Mouse (Mus musculus) neural tube, embryonic 12.5 days (tissue): Measurements from ENCODE around the gene Cdh22. TPM values are rescaled to one million over a fixed set of nuclear protein-coding genes. Genes with fewer than 3 reads are reported as not detected.

Source experiments
- ATAC-seq: fragments of 200-750 bp; cut with Nextera tagmentation; 2 replicates; pipeline ENCODE4 v1.8.0; 2017; ENCODE audit warnings: low read depth, mild to moderate bottlenecking, moderate TSS enrichment, moderate library complexity; ENCODE audit not compliant: low FRiP score
- H3K27ac ChIP-seq: fragments of 300-500 bp; sonication (generic); 2 replicates; pipeline ENCODE4 v1.5.1; 2016
- H3K27me3 ChIP-seq: fragments of 300-500 bp; sonication (generic); replicated peaks from 2 replicates; pipeline ENCODE4 v1.6.1; 2016; ENCODE audit warnings: mild to moderate bottlenecking
- H3K36me3 ChIP-seq: fragments of 300-500 bp; sonication (generic); 2 replicates; pipeline ENCODE4 v1.6.1; 2016; ENCODE audit warnings: mild to moderate bottlenecking
- H3K4me1 ChIP-seq: fragments of 300-500 bp; sonication (generic); 2 replicates; pipeline ENCODE4 v1.6.1; 2016
- H3K4me2 ChIP-seq: fragments of 300-500 bp; sonication (generic); replicated peaks from 2 replicates; pipeline ENCODE4 v1.6.1; 2016; ENCODE audit warnings: mild to moderate bottlenecking
- H3K4me3 ChIP-seq: fragments of 300-500 bp; sonication (generic); 2 replicates; pipeline ENCODE4 v1.5.1; 2016
- H3K9ac ChIP-seq: fragments of 300-500 bp; sonication (generic); 2 replicates; pipeline ENCODE4 v1.6.1; 2016; ENCODE audit warnings: mild to moderate bottlenecking
- H3K9me3 ChIP-seq: fragments of 300-500 bp; sonication (generic); 2 replicates; pipeline ENCODE4 v1.6.1; 2016; ENCODE audit warnings: mild to moderate bottlenecking
- WGBS: fragments of 180-500 bp; shearing (Covaris S2); methylation state at CpG from one replicate; pipeline ENCODE4 v1.1.7; 2016; 5-methylcytosine and 5-hydroxymethylcytosine counted together
- polyA plus RNA-seq: library from polyadenylated mRNA; unstranded; fragments of >200 nt; fragmentation: Nextera tagmentation; extraction: Ambion mirVana; gene quantifications from 2 replicates; pipeline ENCODE4 v1.2.1, GENCODE M21; 2016

Gene Cdh22
- polyA plus RNA-seq, 1 experiment from 2014 or later = 10.4 TPM

- Histone ChIP-seq H3K9ac (0 out of 2 replicates have a peak overlapping the region, but pooled peaks have one; percentile 3), H3K9me3 (no peaks in the 10 kb centered on the region), H3K4me3 (no peak overlapping the region), H3K36me3 (no peaks in the 10 kb centered on the region), H3K4me1 (peaks cover 11% of the 10 kb centered on the region), H3K4me2 (peak overlapping the region; percentile 33; the same call in 1 of the 2 replicates), H3K27ac (no peak overlapping the region), H3K27me3 (peaks cover 44% of the 10 kb centered on the region)
- WGBS = 22% methylated on average over 23 of the region's 23 CpGs
- peak; percentile 44; the same call in 1 of the 2 replicates for ATAC-seq
These were observed 164.4 kb downstream of the Cdh22 start for GRCm38 (mm10) chr2:165070096-165070816.

GRCm38 (mm10) chr2:165068806-165069205 lies 165.8 kb downstream of the Cdh22 start:
- no peak for ATAC-seq
- WGBS = 86% methylated on average over 2 of the region's 2 CpGs
- H3K4me2 ChIP-seq = no peak overlapping the region
- H3K9ac ChIP-seq = no peak overlapping the region
- peaks cover 11% of the 10 kb centered on the region for H3K4me1 ChIP-seq
- no peak overlapping the region for H3K27ac ChIP-seq
- H3K27me3 ChIP-seq = peaks cover 31% of the 10 kb centered on the region
- H3K9me3 ChIP-seq = no peaks in the 10 kb centered on the region
- no peak overlapping the region for H3K4me3 ChIP-seq
- no peaks in the 10 kb centered on the region for H3K36me3 ChIP-seq

GRCm38 (mm10) chr2:165064489-165064888 lies 170.2 kb downstream of the Cdh22 start:
- H3K4me2 ChIP-seq = no peak overlapping the region
- H3K4me1 ChIP-seq = no peaks in the 10 kb centered on the region
- no peak overlapping the region for H3K27ac ChIP-seq
- no peak overlapping the region for H3K9ac ChIP-seq
- H3K9me3 ChIP-seq = no peaks in the 10 kb centered on the region
- no peaks in the 10 kb centered on the region for H3K36me3 ChIP-seq
- H3K27me3 ChIP-seq = 0 out of 2 replicates have a peak, but pooled peaks cover 8% of the 10 kb centered on the region
- no peak for ATAC-seq
- no peak overlapping the region for H3K4me3 ChIP-seq
- WGBS = 46% methylated on average over 7 of the region's 7 CpGs

GRCm38 (mm10) chr2:165061638-165062433 lies 172.8 kb downstream of the Cdh22 start:
- 87% methylated on average over 16 of the region's 16 CpGs for WGBS

More at GRCm38 (mm10) chr2:165061638-165062433, 172.8 kb downstream of the Cdh22 start:
- Histone ChIP-seq H3K27me3 (0 out of 2 replicates have a peak, but pooled peaks cover 6% of the 10 kb centered on the region), H3K27ac (no peak overlapping the region), H3K36me3 (no peaks in the 10 kb centered on the region), H3K9ac (no peak overlapping the region), H3K4me2 (no peak overlapping the region), H3K9me3 (no peaks in the 10 kb centered on the region), H3K4me3 (no peak overlapping the region), H3K4me1 (no peaks in the 10 kb centered on the region)
- ATAC-seq = no peak

Other genes starting within 250 kb of the Cdh22 start
- 121 and 123 TPM in 2 replicates for gene Ncoa5, start 200.0 kb downstream of the Cdh22 start, polyA plus RNA-seq
- gene Cd40, start 179.2 kb downstream of the Cdh22 start, polyA plus RNA-seq = 6.8 and 8.0 TPM in 2 replicates
- not detected in 2 replicates for gene 1700025C18Rik, start 144.1 kb downstream of the Cdh22 start, polyA plus RNA-seq
- 52.9 and 59.9 TPM in 2 replicates for gene Slc35c2, start 53.0 kb upstream of the Cdh22 start, polyA plus RNA-seq
- gene Elmo2, start 91.6 kb upstream of the Cdh22 start, polyA plus RNA-seq = 84.4 and 87.0 TPM in 2 replicates
- 5.4 and 6.3 TPM in 2 replicates for gene Zfp663, start 133.9 kb upstream of the Cdh22 start, polyA plus RNA-seq
- gene Zfp334, start 153.4 kb upstream of the Cdh22 start, polyA plus RNA-seq = 18.1 and 18.8 TPM in 2 replicates
- 0.10 TPM in 1 of 2 replicates, not detected in the other for gene Ocstamp, start 165.6 kb upstream of the Cdh22 start, polyA plus RNA-seq
- gene Slc13a3, start 238.4 kb upstream of the Cdh22 start, polyA plus RNA-seq = 0.27 and 0.55 TPM in 2 replicates